Mouse (Mus musculus) lung, postnatal 0 days (tissue): ENCODE results near the gene Vpreb1. TPM values are rescaled to one million over a fixed set of nuclear protein-coding genes. Genes with fewer than 3 reads are reported as not detected.

ENCODE experiments used
- ATAC-seq: fragments of 200-750 bp; cut with Nextera tagmentation; 2 replicates; pipeline ENCODE4 v1.8.0; 2017; ENCODE audit warnings: moderate library complexity
- DNase-seq: peaks from one replicate; pipeline ENCODE4 v3.0.0-alpha.2; 2016; ENCODE audit warnings: low spot score
- H3K27ac ChIP-seq: fragments of 300-500 bp; sonication (generic); 2 replicates; pipeline ENCODE4 v1.5.1; 2014; ENCODE audit warnings: antibody characterized with exemption, mild to moderate bottlenecking, low read length, mixed read lengths
- H3K27me3 ChIP-seq: fragments of 300-500 bp; sonication (generic); replicated peaks from 2 replicates; pipeline ENCODE4 v1.6.1; 2014; ENCODE audit warnings: low read length, mixed read lengths; ENCODE audit not compliant: insufficient read depth
- H3K36me3 ChIP-seq: fragments of 300-500 bp; sonication (generic); 2 replicates; pipeline ENCODE4 v1.6.1; 2014; ENCODE audit warnings: low read length, mixed read lengths; ENCODE audit not compliant: insufficient read depth
- H3K4me1 ChIP-seq: fragments of 300-500 bp; sonication (generic); 2 replicates; pipeline ENCODE4 v1.6.1; 2014; ENCODE audit warnings: antibody characterized with exemption, low read depth, low read length, mixed read lengths; ENCODE audit not compliant: insufficient read depth
- H3K4me2 ChIP-seq: fragments of 300-500 bp; sonication (generic); replicated peaks from 2 replicates; pipeline ENCODE4 v1.6.1; 2014; ENCODE audit warnings: low read depth, mild to moderate bottlenecking, low read length, moderate library complexity, mixed read lengths
- H3K4me3 ChIP-seq: fragments of 300-500 bp; sonication (generic); 2 replicates; pipeline ENCODE4 v1.5.1; 2014; ENCODE audit warnings: low read depth, low read length
- H3K9ac ChIP-seq: fragments of 300-500 bp; sonication (generic); replicated peaks from 2 replicates; pipeline ENCODE4 v1.6.1; 2014; ENCODE audit warnings: low read depth, mild to moderate bottlenecking
- H3K9me3 ChIP-seq: fragments of 300-500 bp; sonication (generic); 2 replicates; pipeline ENCODE4 v1.6.1; 2016; ENCODE audit warnings: low read length, mixed read lengths
- CTCF ChIP-seq: IDR thresholded peaks from 2 replicates; pipeline ENCODE4 v1.5.1; 2016; ENCODE audit warnings: antibody characterized with exemption, mild to moderate bottlenecking
- EP300 ChIP-seq: IDR thresholded peaks from 2 replicates; pipeline ENCODE4 v1.6.1; 2016; ENCODE audit warnings: antibody characterized with exemption, mild to moderate bottlenecking, control low read depth
- WGBS: fragments of 180-500 bp; shearing (Covaris S2); extraction: QIAGEN DNeasy Blood & Tissue Kit; methylation state at CpG from one replicate; pipeline ENCODE4 v1.1.7; 2014; 5-methylcytosine and 5-hydroxymethylcytosine counted together
- polyA plus RNA-seq: library from polyadenylated mRNA; unstranded; fragments of >200 nt; fragmentation: Nextera tagmentation; extraction: Ambion mirVana; gene quantifications from 2 replicates; pipeline ENCODE4 v1.2.1, GENCODE M21; 2015

Gene Vpreb1
- polyA plus RNA-seq, 1 experiment from 2014 or later: 2.3 TPM

GRCm38 (mm10) chr16:16829671-16830070 is 41.0 kb downstream of the Vpreb1 start:
- no peak overlapping the region for H3K27ac ChIP-seq
- H3K4me1 ChIP-seq: 0 out of 2 replicates have a peak, but pooled peaks cover 4% of the 10 kb centered on the region
- no peaks in the 10 kb centered on the region for H3K9me3 ChIP-seq
- H3K9ac ChIP-seq: no peak overlapping the region
- ATAC-seq (no peak), DNase-seq (no peak)
- 86% methylated on average over 3 of the region's 3 CpGs for WGBS
- H3K4me2 ChIP-seq: no peak overlapping the region
- H3K4me3 ChIP-seq: no peak overlapping the region
- TF ChIP-seq CTCF (no peak), EP300 (no peak)
- H3K27me3 ChIP-seq: no peaks in the 10 kb centered on the region
- H3K36me3 ChIP-seq: no peaks in the 10 kb centered on the region

GRCm38 (mm10) chr16:16828757-16829615 is 41.7 kb downstream of the Vpreb1 start, which contains the start of gene Spag6l:
Gene Spag6l, minus strand, starts transcription at chr16:16829456.
- H3K36me3 ChIP-seq: no peaks in the 10 kb centered on the region
- H3K9me3 ChIP-seq: no peaks in the 10 kb centered on the region
- peak within 1 kb of the TSS; percentile 35 for H3K4me3 ChIP-seq
- no peak within 1 kb of the TSS for H3K27ac ChIP-seq
- 0 out of 2 replicates have a peak, but pooled peaks cover 4% of the 10 kb centered on the region for H3K4me1 ChIP-seq
- H3K9ac ChIP-seq: no peak within 1 kb of the TSS
- TF ChIP-seq EP300 (no peak), CTCF (peak; percentile 50)
- H3K27me3 ChIP-seq: no peaks in the 10 kb centered on the region
- peak within 1 kb of the TSS; percentile 70 for H3K4me2 ChIP-seq
- WGBS: 9% methylated on average over 33 of the region's 33 CpGs
- ATAC-seq (peak; percentile 57), DNase-seq (peak; percentile 60)

- ATAC-seq: no peak
- no peak overlapping the region for H3K4me3 ChIP-seq
These were observed 44.4 kb downstream of the Vpreb1 start for GRCm38 (mm10) chr16:16826223-16826622.

GRCm38 (mm10) chr16:16825476-16825875 is 45.2 kb downstream of the Vpreb1 start:
- no peak overlapping the region for H3K9ac ChIP-seq
- H3K4me2 ChIP-seq: no peak overlapping the region
- no peak overlapping the region for H3K4me3 ChIP-seq
- DNase-seq (no peak), ATAC-seq (no peak)
- no peaks in the 10 kb centered on the region for H3K9me3 ChIP-seq
- 0 out of 2 replicates have a peak, but pooled peaks cover 4% of the 10 kb centered on the region for H3K4me1 ChIP-seq
- H3K27ac ChIP-seq: no peak overlapping the region
- WGBS: 52% methylated on average over 5 of the region's 5 CpGs
- H3K36me3 ChIP-seq: no peaks in the 10 kb centered on the region
- TF ChIP-seq CTCF: no peak
- TF ChIP-seq EP300: no peak
- no peaks in the 10 kb centered on the region for H3K27me3 ChIP-seq

More at GRCm38 (mm10) chr16:16826223-16826622, 44.4 kb downstream of the Vpreb1 start:
- 94% methylated on average over 2 of the region's 2 CpGs for WGBS
- no peak for DNase-seq
- H3K36me3 ChIP-seq: no peaks in the 10 kb centered on the region
- 0 out of 2 replicates have a peak, but pooled peaks cover 4% of the 10 kb centered on the region for H3K4me1 ChIP-seq
- H3K27me3 ChIP-seq: no peaks in the 10 kb centered on the region
- no peaks in the 10 kb centered on the region for H3K9me3 ChIP-seq
- TF ChIP-seq EP300 (no peak), CTCF (no peak)
- no peak overlapping the region for H3K9ac ChIP-seq
- no peak overlapping the region for H3K27ac ChIP-seq
- H3K4me2 ChIP-seq: no peak overlapping the region

Other genes starting within 250 kb of the Vpreb1 start
- not detected in 2 replicates for gene Olfr19, start 194.4 kb downstream of the Vpreb1 start, polyA plus RNA-seq
- 13.0 and 14.1 TPM in 2 replicates for gene Spag6l, start 41.4 kb downstream of the Vpreb1 start, polyA plus RNA-seq
- gene Igll1, start 6.9 kb downstream of the Vpreb1 start, polyA plus RNA-seq: 0.60 and 1.0 TPM in 2 replicates
- gene Top3b, start 107 bp downstream of the Vpreb1 start, polyA plus RNA-seq: 51.0 and 51.7 TPM in 2 replicates
- gene Ppm1f, start 25.6 kb upstream of the Vpreb1 start, polyA plus RNA-seq: 24.9 and 26.8 TPM in 2 replicates
- gene Mapk1, start 112.5 kb upstream of the Vpreb1 start, polyA plus RNA-seq: 110 and 117 TPM in 2 replicates
- gene Ypel1, start 198.9 kb upstream of the Vpreb1 start, polyA plus RNA-seq: 10.6 and 15.1 TPM in 2 replicates
- gene Ppil2, start 240.4 kb upstream of the Vpreb1 start, polyA plus RNA-seq: 82.2 and 91.4 TPM in 2 replicates